Mouse (Mus musculus) naive thymus-derived CD4-positive, alpha-beta T cell, adult 5 months (primary cell): ENCODE data around the gene Unc119b. TPM values are rescaled to one million over a fixed set of nuclear protein-coding genes. Genes with fewer than 3 reads are reported as not detected.

Experiments used
- polyA plus RNA-seq: library from polyadenylated mRNA; unstranded; fragments of 100-300 nt; shearing (Covaris generic); gene quantifications from one replicate; pipeline ENCODE4 v1.2.1, GENCODE M21; 2017

Gene Unc119b
- 38.8 TPM for polyA plus RNA-seq

GRCm38 (mm10) chr5:115134234-115135165 is at the start of gene Unc119b:
Unc119b (minus strand) TSS chr5:115134975.

GRCm38 (mm10) chr5:115158040-115158983 is 23.5 kb upstream of the Unc119b start, which contains the start of gene Mlec:
Mlec (minus strand) TSS chr5:115158179.

GRCm38 (mm10) chr5:115118961-115119570 is 15.7 kb downstream of the Unc119b start, which contains the start of gene Acads:
Acads (minus strand) TSS chr5:115119346.

GRCm38 (mm10) chr5:115098195-115098594 is 36.6 kb downstream of the Unc119b start, which contains the start of gene Gm10401:
Gm10401 (minus strand) TSS chr5:115098295.

Other genes with a start within 250 kb of the Unc119b start
- gene Oasl2, start 238.0 kb downstream of the Unc119b start, polyA plus RNA-seq, result 9.0 TPM
- gene Oasl1, start 211.7 kb downstream of the Unc119b start, polyA plus RNA-seq, result 5.1 TPM
- gene 2210016L21Rik, start 192.8 kb downstream of the Unc119b start, polyA plus RNA-seq, result 34.7 TPM
- 0.15 TPM for gene Hnf1a, start 163.9 kb downstream of the Unc119b start, polyA plus RNA-seq
- 64.1 TPM for gene Sppl3, start 123.8 kb downstream of the Unc119b start, polyA plus RNA-seq
- not detected for gene Gm10401, start 36.7 kb downstream of the Unc119b start, polyA plus RNA-seq
- gene Acads, start 15.6 kb downstream of the Unc119b start, polyA plus RNA-seq, result 20.8 TPM
- gene Mlec, start 23.2 kb upstream of the Unc119b start, polyA plus RNA-seq, result 101 TPM
- gene Cabp1, start 59.4 kb upstream of the Unc119b start, polyA plus RNA-seq, result not detected
- gene Pop5, start 100.9 kb upstream of the Unc119b start, polyA plus RNA-seq, result 216 TPM
- 168 TPM for gene Rnf10, start 137.9 kb upstream of the Unc119b start, polyA plus RNA-seq
- 44.7 TPM for gene Coq5, start 144.7 kb upstream of the Unc119b start, polyA plus RNA-seq
- 316 TPM for gene Dynll1, start 166.0 kb upstream of the Unc119b start, polyA plus RNA-seq
- gene Srsf9, start 192.2 kb upstream of the Unc119b start, polyA plus RNA-seq, result 72.7 TPM
- 9.4 TPM for gene Gatc, start 206.2 kb upstream of the Unc119b start, polyA plus RNA-seq
- 33.6 TPM for gene Triap1, start 206.2 kb upstream of the Unc119b start, polyA plus RNA-seq
- 471 TPM for gene Cox6a1, start 214.0 kb upstream of the Unc119b start, polyA plus RNA-seq